Mouse (Mus musculus): Measurements from ENCODE around the gene Gsto2.

Gene Gsto2

DNA sequence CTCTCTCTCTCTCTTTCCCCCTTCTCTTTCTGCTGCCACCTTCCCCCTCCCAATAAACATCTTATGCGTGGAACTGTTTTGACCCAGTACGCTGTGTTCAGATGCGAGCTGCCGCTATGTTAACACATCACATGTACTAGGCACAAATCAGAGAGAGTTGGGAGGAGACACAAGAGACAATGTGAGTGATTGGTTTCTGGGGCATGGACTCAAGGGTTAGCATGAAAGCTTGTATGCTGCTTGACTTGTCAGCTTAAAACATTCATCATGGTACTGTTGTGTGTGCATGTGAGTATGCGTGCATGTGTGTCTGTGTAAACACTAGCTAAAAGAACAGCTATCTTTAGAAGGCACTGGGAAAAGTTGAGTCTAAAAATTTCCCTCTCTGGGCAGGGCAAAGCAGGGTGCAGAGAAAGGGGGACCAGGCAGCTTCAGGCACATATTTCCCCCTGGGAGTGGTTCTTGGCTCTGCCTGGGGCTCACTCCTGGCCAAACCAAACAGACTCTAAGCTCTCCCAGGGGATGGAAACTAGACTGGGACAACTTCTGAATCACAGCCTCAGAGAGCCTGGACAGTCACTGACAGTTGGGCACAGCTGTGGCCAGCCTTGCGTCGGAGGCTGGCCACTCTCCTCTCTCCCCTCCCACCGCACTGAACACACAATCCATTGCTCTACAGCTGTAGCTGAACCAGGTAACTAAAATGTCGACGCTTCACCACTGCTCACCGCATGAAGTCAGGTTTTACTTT, 26.4 kb downstream of the Gsto2 start:
- peak; percentile 52 to 70 for DNase-seq

DNA sequence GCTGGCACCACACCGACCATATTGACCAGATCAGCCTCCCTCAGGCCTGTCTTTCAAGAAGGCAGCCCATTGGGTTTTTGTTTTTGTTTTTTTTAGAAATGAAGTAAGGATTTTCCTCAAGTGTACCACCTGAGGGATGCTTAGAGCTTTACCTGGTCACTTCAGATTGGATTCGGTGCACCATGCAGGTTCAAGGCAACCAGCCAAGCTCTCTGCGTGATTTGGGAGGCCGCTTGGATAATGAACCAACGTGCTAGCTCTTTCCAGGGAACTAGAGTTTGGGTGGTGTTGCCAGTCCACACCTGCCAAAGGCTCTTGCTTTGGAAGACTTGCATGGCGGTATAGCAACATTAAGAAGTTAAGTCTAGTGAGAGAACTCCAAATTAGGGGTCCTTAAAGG, 27.8 kb downstream of the Gsto2 start:
- DNase-seq = no peak

DNA sequence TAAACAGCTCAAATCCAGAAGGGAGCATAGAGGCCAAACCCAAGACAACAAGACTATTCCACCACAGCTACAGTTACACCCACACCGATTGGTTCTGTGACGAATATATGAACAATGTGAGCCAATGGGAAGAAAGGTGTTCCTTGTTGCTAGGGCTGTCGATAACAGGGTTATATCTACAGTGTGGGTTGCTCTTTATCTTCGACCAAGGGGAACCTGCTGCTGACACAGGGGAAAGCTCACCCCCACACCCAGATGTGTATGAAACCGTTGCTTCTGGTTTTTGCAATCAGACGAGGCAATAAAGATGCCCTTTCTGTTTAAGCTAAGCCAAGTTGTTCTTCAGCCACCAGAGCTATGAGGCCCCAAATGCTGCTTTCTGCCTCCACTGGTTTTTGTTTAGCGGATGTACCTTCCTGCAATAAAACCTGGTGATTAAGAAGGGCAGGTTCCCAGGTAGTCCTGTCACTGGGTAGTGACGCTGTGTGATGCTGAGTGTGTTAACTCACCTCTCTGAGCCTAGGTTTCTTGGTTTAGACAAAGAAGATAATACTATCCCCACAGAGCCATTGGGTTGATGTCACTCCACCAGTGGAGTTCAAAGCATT, 33.2 kb downstream of the Gsto2 start:
- DNase-seq = no peak

DNA sequence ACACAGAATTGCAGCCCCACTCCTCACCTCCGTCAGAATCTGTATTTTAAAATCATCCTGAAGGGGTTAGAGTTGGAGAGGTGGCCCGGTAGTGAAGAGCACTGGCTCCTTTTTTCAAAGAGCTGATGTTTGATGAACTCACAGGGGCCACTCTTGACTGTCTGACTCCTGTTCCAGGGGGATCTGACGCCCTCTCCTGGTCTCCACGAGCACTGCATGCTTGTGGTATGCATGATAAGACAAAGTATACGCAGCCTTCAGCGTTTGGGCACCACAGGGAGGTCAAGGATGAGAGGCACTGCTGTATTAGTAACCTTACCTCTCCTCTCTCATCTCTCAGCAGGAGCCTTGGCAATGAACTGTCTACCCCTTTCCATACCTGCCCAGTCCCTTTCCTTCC, 34.7 kb downstream of the Gsto2 start:
- no peak for DNase-seq

DNA sequence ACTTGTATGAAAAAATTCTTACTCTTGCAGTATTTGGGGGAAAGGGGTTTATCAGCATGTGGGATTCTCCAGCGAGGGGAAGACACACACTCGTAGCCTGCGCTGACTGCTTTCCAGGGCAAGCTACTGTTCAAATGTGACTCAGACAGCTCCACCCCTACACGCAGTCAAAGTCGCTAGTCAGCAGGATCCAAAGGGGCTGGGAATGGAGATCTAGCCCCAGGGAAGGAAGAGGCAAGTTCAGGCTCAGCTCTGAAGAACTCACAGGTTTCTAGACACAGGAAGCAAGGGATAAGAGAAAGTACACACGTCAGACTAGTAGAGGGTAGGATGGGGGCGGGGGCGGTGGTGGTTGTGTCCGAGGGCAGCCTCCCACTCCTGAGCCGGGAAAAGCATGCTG, 35.2 kb downstream of the Gsto2 start:
- DNase-seq = no peak

DNA sequence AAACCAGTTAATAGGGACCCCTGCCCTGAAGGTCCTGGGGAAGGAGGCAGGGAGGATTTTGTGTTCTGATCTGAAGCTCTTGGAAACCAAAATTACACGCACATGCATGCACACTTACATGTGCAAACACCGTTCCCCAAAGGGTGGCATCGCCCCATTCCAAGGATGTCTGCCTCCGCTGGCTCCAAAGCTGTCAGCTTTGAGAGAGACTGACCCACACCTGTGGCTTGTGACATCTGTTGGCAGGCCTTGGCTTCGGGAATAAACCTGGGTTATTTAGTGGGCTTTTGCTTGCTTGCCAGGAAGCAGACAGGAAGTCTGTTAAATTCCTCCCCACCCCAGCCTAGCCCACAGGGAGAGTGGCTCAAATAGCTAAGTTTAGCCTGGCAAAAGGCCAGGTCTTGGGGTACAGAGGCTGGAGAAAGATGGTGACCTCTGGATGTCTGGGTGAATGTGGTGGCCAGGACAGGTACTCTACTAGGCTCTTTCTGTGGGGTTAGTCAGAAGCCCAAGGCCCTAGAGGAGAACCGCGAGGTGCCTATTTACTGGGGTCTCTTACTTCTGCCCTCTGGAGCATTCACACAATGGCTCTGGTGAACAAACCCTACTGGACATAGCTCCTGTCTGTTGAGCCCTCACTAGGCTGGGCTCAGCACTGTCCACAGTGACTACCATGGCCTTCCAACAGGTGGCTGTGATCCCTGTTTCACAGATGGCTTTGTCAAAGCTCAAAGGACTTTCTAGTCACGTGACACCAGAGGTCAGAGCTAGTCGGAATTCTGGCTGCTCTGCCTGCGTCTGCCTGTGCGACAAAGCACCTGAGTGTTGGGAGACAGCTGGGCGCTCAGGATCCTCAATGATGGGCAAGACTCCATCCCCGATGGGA, 37.2 kb downstream of the Gsto2 start:
- peak; percentile 76 to 87 for DNase-seq

DNA sequence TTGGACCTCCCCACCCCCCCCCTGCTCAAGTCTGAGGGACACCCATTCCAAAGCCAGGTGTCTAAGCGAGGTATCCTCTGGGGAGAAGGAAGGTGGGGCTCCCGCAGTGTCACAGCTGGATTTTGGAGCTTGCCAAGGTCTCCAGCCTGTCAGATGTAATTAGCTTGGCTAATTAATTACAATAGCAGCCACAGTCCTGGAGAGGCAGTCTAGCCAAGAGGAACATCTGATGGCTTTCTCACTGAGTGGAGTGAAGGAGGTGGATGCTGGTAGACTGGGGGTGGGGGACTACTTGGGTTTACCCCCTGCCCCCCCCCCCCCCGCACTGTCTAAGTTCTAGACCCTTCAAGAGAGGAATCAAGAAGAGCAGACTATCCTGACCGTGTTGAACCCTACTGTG, 38.3 kb downstream of the Gsto2 start:
- DNase-seq = no peak

DNA sequence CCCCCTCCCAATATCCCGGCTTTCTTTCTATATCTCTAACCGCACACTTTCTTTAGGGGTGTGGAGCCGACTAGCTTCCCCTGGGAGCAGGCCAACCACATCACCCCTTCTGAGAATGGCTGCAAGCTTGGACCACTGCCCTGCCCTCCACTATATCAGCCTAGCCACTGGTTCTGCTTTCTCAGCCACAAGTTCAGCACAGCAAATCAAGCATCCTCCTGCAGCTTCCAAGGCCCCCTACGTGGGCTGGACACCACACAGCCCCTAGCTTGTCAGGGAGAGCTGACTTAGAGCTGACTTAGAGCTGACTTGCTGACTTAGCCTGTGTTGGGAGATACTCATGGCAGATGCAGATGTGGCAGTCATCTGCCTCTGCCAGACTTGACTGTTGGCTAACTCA, 39.7 kb downstream of the Gsto2 start:
- DNase-seq = no peak

- no peak for DNase-seq
These were observed 40.3 kb downstream of the Gsto2 start for GRCm38 (mm10) chr19:47905603-47906002.

DNA sequence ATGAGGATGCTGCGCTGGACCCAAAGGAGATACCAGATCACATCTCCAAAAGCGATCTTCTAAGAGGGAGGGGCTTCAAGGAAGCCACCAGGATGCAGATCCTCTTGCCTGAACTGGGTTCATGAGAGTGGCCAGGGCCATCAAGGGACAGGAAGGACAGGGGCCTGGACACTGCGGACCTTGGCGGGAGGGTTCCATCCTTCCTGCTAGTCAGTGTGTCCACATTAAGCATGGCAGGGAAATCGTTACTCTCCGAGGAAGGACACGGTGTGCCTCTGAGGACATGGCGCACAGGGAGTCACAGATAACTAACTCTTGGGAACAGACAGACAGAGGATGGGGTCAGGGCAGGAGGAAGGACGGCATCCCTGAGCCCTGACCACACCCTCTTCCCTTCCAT, 42.3 kb downstream of the Gsto2 start:
- DNase-seq = peak; percentile 56 to 81

GRCm38 (mm10) chr19:47908961-47909371, 43.6 kb downstream of the Gsto2 start:
- no peak for DNase-seq

GRCm38 (mm10) chr19:47909387-47910116, 44.2 kb downstream of the Gsto2 start:
- DNase-seq = peak; percentile 48 to 59

- no peak for DNase-seq
These were observed 44.8 kb downstream of the Gsto2 start for GRCm38 (mm10) chr19:47910117-47910618.

GRCm38 (mm10) chr19:47910751-47911150, 45.4 kb downstream of the Gsto2 start:
- DNase-seq = no peak

DNA sequence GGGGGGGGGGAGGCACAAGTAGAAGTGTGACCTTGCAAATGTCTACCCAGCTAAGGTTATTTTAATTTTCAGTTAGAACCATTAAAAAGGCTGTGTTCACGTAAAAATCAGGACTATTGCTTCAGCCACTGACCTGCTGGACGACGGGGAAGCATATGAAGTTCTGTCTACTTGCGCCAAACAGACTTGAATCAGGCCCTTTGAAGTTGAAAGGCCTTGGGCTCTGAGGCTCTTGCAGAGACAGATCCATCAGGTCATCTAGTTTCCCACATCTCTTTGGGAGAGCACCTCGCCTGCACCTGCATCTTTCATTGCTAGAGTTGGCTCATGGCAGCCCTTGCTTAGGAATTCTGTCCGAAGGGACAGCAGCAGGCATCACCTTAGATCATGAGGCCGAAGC, 48.0 kb downstream of the Gsto2 start:
- DNase-seq = no peak

GRCm38 (mm10) chr19:47914191-47914590, 48.9 kb downstream of the Gsto2 start:
- DNase-seq = no peak

DNA sequence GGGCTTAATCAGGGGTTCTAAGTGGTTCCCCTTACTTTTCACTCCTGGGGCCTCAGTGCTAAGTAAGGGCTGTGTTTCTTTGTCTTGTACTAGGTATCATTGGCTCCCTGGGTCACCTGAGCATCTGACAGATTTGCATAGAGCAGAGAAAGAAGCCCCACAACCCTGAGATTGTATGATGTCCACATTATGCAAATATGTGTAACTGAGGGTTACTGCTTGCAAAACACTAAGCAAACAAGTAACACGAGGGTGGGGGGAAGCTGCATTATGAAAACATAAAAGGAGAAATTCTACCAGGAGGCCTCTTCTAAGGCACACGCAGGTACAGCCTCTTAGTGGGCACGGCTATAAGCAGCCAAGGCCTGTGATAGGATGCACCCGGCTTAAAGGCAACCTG, 49.9 kb downstream of the Gsto2 start:
- DNase-seq = no peak

GRCm38 (mm10) chr19:47917396-47917795, 52.1 kb downstream of the Gsto2 start:
- no peak for DNase-seq

DNA sequence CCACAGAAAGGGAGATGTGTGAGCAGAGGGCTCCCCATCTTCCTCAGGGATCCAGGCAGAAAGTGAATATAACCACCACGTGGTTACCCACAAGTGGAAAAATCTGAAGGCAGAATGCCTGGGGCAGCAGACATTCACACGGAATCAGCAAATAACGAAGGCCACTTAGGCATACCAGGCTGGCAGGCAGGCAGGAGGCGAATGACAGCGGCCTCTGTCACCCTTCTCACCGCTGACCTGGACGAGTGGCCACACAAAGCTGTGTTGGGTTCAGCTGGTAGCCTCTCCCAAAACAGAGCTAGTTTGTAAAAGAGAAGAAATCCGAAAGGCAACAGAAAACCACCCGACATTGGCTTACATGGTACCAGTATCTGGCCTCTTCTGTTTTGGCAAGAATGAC, 52.7 kb downstream of the Gsto2 start:
- DNase-seq = no peak

- DNase-seq = no peak
These were observed 53.2 kb downstream of the Gsto2 start for GRCm38 (mm10) chr19:47918455-47919101.

GRCm38 (mm10) chr19:47919126-47919965, 54.0 kb downstream of the Gsto2 start, which contains the start of the genes Cfap43 and Itprip:
Gene Cfap43, minus strand, starts transcription at chr19:47919287.
Gene Itprip, minus strand, starts transcription at chr19:47919299.
- peak; percentile 83 to 89 for DNase-seq

Data from kidney, postnatal 36 days (tissue).